Mouse (Mus musculus): ENCODE results near the gene Ccar1. TPM values are rescaled to one million over a fixed set of nuclear protein-coding genes. Genes with fewer than 3 reads are reported as not detected.
"Not testable (repeated sequence)": the region's sequence is repeated elsewhere in the genome, so short reads cannot be mapped to it uniquely, and the experiment has no call there.

Ccar1 gene
- polyA plus RNA-seq, 1 experiment, result 28.5 TPM

DNA sequence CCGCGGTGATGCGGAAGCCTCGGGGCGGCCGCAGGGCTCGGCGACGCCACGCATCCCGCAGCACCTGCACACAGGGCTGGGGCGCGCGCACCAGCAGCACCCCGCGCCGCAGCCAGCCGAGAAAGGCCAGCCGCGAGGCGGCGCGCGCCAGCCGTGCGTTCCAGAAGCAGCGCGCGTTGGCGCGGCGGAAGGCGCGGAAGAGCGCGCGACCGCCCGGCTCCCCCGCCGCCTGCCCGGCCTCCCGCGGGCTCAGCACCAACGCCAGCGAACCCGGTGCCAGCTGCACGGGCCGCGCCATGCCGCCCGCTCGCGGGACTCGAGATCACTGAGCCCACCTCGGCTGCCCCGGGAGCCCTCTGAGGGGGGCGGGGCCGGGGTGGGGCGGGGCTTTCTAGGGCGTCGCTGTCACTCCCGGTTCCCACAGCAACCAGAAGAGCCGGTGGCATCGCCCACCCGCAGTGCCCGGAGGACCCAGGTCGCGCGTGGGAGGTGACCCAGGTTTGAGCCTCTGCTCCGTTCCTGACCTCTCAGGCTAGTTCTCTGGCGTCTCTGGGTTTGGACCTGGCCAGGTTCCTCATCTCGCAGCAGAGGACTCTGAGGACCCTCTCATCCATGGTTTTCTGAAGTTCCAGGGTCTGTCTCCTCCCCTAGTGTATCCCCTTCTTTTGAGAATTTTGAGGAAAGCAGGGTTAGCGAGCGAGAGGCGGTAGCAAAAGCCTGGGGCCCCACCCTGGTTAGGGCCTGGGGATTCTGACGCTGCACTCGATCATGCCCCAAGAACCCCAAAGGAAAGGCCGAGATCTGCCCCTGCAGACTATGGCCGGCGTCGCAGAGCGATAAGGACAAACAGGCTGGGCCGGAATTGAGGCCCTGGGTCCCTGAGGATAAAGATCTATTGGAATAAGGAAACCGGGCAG, 66.1 kb downstream of the Ccar1 start, which contains the start of gene Stox1:
TSS of gene Stox1 (minus strand) at position 358 of the 917 bp plus-strand sequence.
- peak; percentile 42 for DNase-seq (ENCODE audit: low spot score)

DNA sequence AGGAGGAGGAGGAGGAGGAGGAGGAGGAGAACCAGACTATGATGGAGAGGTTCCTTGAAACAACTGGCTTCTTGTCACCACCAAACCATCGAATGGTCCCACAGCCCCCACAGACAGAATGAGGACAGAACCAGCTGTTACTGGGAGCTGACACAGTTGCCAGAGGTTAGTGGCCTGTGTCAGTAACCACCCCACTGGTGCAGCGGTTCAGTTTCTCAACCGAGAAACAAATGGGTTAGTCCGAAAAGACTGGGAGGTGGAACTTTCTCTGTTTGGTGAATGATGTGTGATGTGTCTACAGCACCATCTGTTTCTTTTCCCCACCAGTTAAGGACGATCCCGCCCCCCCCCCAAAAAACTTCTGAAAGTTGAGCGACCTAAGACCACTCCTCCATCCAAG, 67.2 kb downstream of the Ccar1 start:
- DNase-seq (ENCODE audit: low spot score), result no peak

DNA sequence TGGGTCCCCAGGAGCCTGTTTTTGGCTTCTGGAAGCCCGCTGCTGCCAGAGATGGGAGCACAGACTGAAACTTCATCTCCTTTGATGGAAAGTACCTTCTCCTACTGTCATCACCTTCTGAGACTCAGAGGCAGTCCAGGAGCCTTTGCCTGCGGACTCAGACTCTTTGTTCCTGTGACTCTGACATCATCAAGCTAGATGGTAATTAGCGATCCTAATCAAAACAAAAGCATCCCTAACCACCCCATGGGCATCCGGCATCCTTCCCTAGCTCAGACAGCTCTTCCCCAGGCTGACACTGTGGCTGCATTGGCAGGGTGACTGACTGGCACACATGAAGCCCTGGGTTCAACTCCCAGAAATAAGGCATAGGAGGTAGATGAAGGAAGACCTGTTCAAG, 69.4 kb downstream of the Ccar1 start:
- no peak for DNase-seq (ENCODE audit: low spot score)

DNA sequence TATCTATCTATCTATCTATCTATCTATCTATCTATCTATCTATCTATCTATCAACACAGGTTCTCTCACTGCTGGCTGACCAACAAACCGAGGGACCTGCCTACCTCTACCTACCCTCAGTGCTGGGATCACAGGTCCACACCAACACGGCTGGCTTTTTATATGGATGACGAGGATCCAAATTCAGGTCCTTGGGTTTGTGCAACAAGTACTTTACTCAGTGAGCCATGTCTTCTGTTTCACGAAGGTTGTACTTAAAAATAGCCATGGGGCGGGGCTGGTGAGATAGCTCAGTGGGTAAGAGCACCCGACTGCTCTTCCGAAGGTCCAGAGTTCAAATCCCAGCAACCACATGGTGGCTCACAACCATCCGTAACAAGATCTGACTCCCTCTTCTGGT, 71.5 kb downstream of the Ccar1 start:
- not testable (repeated sequence) for DNase-seq (ENCODE audit: low spot score)

DNA sequence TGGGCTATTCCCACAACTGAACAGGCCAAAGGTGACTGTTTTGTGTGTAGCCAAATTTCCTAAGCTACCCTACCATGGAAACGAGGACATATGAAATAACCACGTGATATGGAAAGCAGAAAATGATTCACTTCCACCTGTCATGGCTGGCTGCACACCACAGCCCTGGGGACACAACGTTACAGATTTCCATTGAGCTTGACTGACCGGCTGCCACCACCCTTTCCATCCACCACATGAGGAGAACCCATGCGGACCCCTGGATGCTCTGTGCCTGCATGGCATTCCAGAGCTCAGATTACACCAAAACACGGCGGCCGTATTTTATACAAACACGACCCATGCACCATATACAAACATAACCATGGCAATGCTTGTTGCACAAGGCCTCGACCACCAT, 78.6 kb downstream of the Ccar1 start:
- no peak for DNase-seq (ENCODE audit: low spot score)

DNA sequence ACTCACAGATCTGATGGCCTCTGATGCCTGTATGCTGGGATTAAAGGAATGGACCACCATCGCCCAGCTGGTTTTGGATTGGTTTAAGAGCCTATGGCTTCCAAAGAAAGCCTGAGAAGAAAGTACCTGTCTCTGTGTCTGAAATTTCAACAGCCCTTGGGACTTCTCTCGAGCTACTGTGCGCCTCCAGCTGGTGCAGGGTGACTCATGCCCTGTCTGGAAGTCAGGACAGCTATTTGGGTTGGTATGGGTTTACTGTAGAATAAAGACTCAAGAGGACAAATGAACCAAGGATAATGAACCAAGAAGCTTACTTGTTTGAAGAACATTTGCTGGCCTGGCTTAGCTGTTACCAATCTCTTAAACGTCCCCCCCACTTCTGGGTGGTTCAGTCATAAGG, 88.5 kb downstream of the Ccar1 start:
- no peak for DNase-seq (ENCODE audit: low spot score)

DNA sequence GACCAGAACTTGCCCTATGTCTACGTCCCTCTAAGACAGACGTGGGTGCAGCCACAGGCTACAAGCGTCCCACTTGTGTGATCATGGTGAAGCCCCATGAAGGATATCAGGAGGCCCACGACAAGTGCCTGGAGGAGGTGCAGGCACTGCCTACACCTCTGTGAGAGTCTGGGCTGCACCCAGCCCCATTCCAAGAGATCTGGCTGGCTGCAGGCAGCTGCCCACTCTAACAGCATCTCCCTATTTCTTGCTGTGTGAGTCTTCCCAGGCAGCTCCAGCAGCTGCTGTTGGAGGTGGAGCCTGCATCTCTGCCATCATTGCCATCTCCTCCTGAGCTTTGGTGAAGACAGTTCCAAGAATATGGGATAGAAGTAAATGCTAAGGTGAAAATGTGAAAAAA, 89.7 kb downstream of the Ccar1 start:
- DNase-seq (ENCODE audit: low spot score), result no peak

Other genes starting within 250 kb of the Ccar1 start
- gene Kif1bp, start 213.8 kb downstream of the Ccar1 start, polyA plus RNA-seq (2012; rRNA removed), result 31.4 and 34.4 TPM in 2 replicates
- 33.3 and 37.3 TPM in 2 replicates for gene Ddx21, start 190.0 kb downstream of the Ccar1 start, polyA plus RNA-seq (2012; rRNA removed)
- 85.8 and 88.3 TPM in 2 replicates for gene Ddx50, start 141.1 kb downstream of the Ccar1 start, polyA plus RNA-seq (2012; rRNA removed)
- gene Stox1, start 66.2 kb downstream of the Ccar1 start, polyA plus RNA-seq (2012; rRNA removed), result 0.74 and 0.87 TPM in 2 replicates
- gene Tet1, start 116.7 kb upstream of the Ccar1 start, polyA plus RNA-seq (2012; rRNA removed), result 1.6 and 2.3 TPM in 2 replicates
- gene Slc25a16, start 128.3 kb upstream of the Ccar1 start, polyA plus RNA-seq (2012; rRNA removed), result 18.3 and 22.9 TPM in 2 replicates
- gene Dna2, start 154.7 kb upstream of the Ccar1 start, polyA plus RNA-seq (2012; rRNA removed), result 2.5 and 3.7 TPM in 2 replicates
- gene Rufy2, start 187.9 kb upstream of the Ccar1 start, polyA plus RNA-seq (2012; rRNA removed), result 10.9 and 12.9 TPM in 2 replicates
- 55.0 and 73.1 TPM in 2 replicates for gene Hnrnph3, start 231.9 kb upstream of the Ccar1 start, polyA plus RNA-seq (2012; rRNA removed)
- gene Pbld2, start 232.0 kb upstream of the Ccar1 start, polyA plus RNA-seq (2012; rRNA removed), result 3.6 and 4.7 TPM in 2 replicates